Mouse (Mus musculus) urinary bladder, postnatal 25 days (tissue): ENCODE results near the gene Riox2.

ENCODE experiments used
- DNase-seq: peaks from one replicate; pipeline ENCODE4 v3.0.0; 2022; ENCODE audit warnings: low spot score

The Riox2 gene

GRCm38 (mm10) chr16:59517447-59518219 lies 46.1 kb downstream of the Riox2 start:
- DNase-seq: no peak

- no peak for DNase-seq
Measured at GRCm38 (mm10) chr16:59521752-59522423, 50.3 kb downstream of the Riox2 start.

GRCm38 (mm10) chr16:59526939-59527338 lies 55.4 kb downstream of the Riox2 start:
- no peak for DNase-seq

- DNase-seq: no peak
Measured at GRCm38 (mm10) chr16:59529570-59529969, 58.0 kb downstream of the Riox2 start.

- DNase-seq: no peak
Measured at GRCm38 (mm10) chr16:59531243-59531642, 59.7 kb downstream of the Riox2 start.

DNA sequence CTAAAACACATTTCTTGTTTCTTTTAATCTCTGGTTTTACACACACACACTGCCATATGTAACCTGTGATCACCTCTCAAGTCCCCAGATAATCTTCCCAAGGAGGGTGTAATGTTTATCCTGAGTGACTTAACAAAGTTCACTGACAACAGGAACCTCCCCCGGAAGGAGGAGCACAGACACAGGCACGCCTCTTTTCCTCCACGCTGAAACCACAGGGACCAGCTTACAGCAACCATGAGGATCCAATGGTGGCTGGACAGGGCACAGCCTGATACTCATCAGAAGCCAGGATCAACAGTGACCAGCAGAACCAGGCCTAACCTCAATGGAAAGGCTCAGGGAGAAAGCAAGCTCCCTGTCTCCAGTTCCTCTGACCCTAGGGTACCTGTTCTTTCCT lies 61.0 kb downstream of the Riox2 start:
- no peak for DNase-seq

GRCm38 (mm10) chr16:59534349-59534748 lies 62.8 kb downstream of the Riox2 start:
- DNase-seq: no peak

GRCm38 (mm10) chr16:59535673-59536072 lies 64.1 kb downstream of the Riox2 start:
- no peak for DNase-seq

- DNase-seq: no peak
Measured at GRCm38 (mm10) chr16:59540944-59541343, 69.4 kb downstream of the Riox2 start.

DNA sequence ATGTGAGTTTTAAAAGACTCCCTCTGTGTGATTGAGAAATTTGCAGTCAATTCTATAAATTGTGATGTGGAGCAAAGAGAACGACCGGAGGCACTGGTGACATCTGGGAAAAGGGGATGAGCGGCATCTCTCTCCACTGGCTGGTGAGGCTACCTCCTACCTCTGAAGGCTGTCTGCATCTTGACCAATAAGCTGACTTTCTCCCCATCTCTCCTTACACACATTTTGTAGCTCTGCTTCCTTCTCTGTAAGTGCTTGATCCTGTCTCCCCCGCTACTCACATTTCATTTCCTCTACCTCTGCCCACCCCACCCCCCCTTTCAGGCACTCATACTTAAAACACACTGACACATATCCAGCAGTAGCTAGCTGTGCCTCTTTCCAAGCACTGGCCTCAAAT lies 69.8 kb downstream of the Riox2 start:
- no peak for DNase-seq
